Mouse (Mus musculus): ENCODE data around the gene Slc25a47.

- TF ChIP-seq CTCF (IDR thresholded peaks at IDR 0.05; ENCODE audit: extremely low read depth, insufficient read depth, insufficient read length, insufficient replicate concordance) (no peak), POLR2A (IDR thresholded peaks at IDR 0.05; ENCODE audit: low read depth, low read length) (no peak)
These were observed 876 bp downstream of the Slc25a47 start for GRCm38 (mm10) chr12:108836722-108837121.
